8 mouse cellular contexts compared by ENCODE assay signal in the genomic region with DNA sequence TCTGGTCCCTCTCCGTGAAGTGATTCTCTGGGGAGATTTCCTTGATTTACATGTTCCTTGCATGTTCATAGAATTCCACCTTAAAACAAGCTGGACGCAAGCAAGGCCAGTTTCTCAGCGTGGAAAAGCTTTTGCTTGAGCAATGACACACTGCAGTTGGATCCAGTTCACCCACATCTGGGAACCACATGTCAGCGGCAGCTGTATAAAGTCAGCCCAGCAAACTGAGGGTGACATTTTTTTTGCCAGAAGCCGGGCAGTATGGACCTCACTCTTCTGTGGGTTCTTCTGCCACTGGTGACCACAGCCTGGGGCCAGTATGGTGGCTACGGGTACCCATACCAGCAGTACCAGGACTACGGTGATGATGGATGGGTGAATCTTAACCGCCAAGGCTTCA. TPM values are rescaled to one million over a fixed set of nuclear protein-coding genes. Genes with fewer than 3 reads are reported as not detected.
DNase-seq lines count a peak whose midpoint lies in the region; ATAC-seq and TF ChIP-seq lines count a peak whose summit lies in the region.
"Had no signal": no experiment of that assay in that cellular context is flagged by ENCODE, and none has a peak within 500 bp of the region (broad histone marks: within the 10 kb centered on the region; RNA-seq: fewer than 3 reads in every experiment).

A gene (plus strand): TSS at position 174 of the 400 bp plus-strand sequence.

- no peaks in the 10 kb centered on the region for H3K36me3 ChIP-seq in lung, postnatal 0 days (ENCODE audit: insufficient read depth, low read length)

- peak; percentile 36; the same call in 1 of the 2 replicates for TF ChIP-seq EP300 in lung, postnatal 0 days (IDR thresholded peaks at IDR 0.05)

- ATAC-seq in lung, postnatal 0 days, result peak; percentile 50

- no peak for TF ChIP-seq CTCF in lung, postnatal 0 days (IDR thresholded peaks at IDR 0.05)

- no peaks in the 10 kb centered on the region for H3K27me3 ChIP-seq in lung, postnatal 0 days (replicated peaks; ENCODE audit: insufficient read depth, low read length)

- peak within 1 kb of the TSS; percentile 38; the same call in 1 of the 2 replicates for H3K4me2 ChIP-seq in lung, postnatal 0 days (replicated peaks; ENCODE audit: low read depth, low read length)

- DNase-seq in adipocyte (ENCODE audit: low spot score), result peak; percentile 81
- DNase-seq in adrenal gland, postnatal 36 days, result peak in 1 of 2 experiments; percentile 12
- DNase-seq in heart, adult 9 months (ENCODE audit: low spot score in 2 of 2), result peak; percentile 73 to 78
- DNase-seq in lung, postnatal 0 days (ENCODE audit: low spot score), result peak; percentile 83
- DNase-seq in cerebellum, adult 11 months, result no peak
- DNase-seq in left cerebral cortex, postnatal 4 days, result no peak
- no peak for DNase-seq in layer of hippocampus, adult 9-11 months

- H3K9me3 ChIP-seq in lung, postnatal 0 days (ENCODE audit: low read length), result no peaks in the 10 kb centered on the region

- no peaks in the 10 kb centered on the region for H3K4me1 ChIP-seq in lung, postnatal 0 days (ENCODE audit: insufficient read depth, low read depth, low read length)

- H3K27ac ChIP-seq in lung, postnatal 0 days (ENCODE audit: low read length), result peak within 1 kb of the TSS; percentile 83

- intact Hi-C loops in left cerebral cortex, postnatal 4 days (cut with DNase I), result no loop called here

- peak within 1 kb of the TSS; percentile 16 for H3K4me3 ChIP-seq in lung, postnatal 0 days (ENCODE audit: low read depth, low read length)

- 75% methylated on average over 8 of the region's 8 CpGs for WGBS in lung, postnatal 0 days

- no peak within 1 kb of the TSS for H3K9ac ChIP-seq in lung, postnatal 0 days (replicated peaks; ENCODE audit: low read depth)

RNA-seq across cellular contexts. Expression of the gene that starts here (rescaled TPM):
- total RNA-seq in adrenal gland, postnatal 36 days (2021), result 10 to 100 TPM; 28.6 to 56.9 TPM
- polyA plus RNA-seq in lung, postnatal 0 days (2015; fragmentation: Nextera tagmentation; extraction: Ambion mirVana), result 84.8 and 99.3 TPM in 2 replicates
- not detected for total RNA-seq in left cerebral cortex, postnatal 4 days (2021)
- total RNA-seq: hematopoietic stem cell, adult 5-6 weeks had no signal

Comparison
In these comparisons a context has a peak if more than half of its experiments do, and no peak if none do; other contexts are left out.
1. RNA of the gene that starts here (total RNA-seq): 28.6 to 56.9 TPM in adrenal gland, postnatal 36 days; not detected in left cerebral cortex, postnatal 4 days; every median in the first group is over 10 times any median in the second.
2. DNase-seq: peak in adipocyte (single experiment), heart, adult 9 months (2 of 2) and lung, postnatal 0 days (single experiment); none in cerebellum, adult 11 months (single experiment), left cerebral cortex, postnatal 4 days (single experiment) and layer of hippocampus, adult 9-11 months (single experiment).